Mouse (Mus musculus) granulocyte monocyte progenitor cell, adult 5-6 weeks (primary cell): ENCODE data around the gene Abl1. TPM values are rescaled to one million over a fixed set of nuclear protein-coding genes. Genes with fewer than 3 reads are reported as not detected.

ENCODE experiments used
- ATAC-seq: replicated peaks from 2 replicates; pipeline ENCODE4 v1.8.0; 2016; ENCODE audit warnings: mild to moderate bottlenecking, moderate TSS enrichment, inconsistent platforms; ENCODE audit not compliant: poor library complexity, severe bottlenecking
- total RNA-seq, 2 experiments: library from RNA; stranded (forward) in 1 of 2; stranded (reverse) in 1 of 2; fragments of 200-712, 200-1000 nt in 1 of 2; fragments of >200 nt in 1 of 2; fragmentation: Nextera tagmentation in 1 of 2; gene quantifications; 2 replicates each; pipeline ENCODE4 v1.2.3; 2014 to 2017

Gene Abl1
- total RNA-seq, 2 experiments from 2014 or later: 24.5 to 65.4 TPM

DNA sequence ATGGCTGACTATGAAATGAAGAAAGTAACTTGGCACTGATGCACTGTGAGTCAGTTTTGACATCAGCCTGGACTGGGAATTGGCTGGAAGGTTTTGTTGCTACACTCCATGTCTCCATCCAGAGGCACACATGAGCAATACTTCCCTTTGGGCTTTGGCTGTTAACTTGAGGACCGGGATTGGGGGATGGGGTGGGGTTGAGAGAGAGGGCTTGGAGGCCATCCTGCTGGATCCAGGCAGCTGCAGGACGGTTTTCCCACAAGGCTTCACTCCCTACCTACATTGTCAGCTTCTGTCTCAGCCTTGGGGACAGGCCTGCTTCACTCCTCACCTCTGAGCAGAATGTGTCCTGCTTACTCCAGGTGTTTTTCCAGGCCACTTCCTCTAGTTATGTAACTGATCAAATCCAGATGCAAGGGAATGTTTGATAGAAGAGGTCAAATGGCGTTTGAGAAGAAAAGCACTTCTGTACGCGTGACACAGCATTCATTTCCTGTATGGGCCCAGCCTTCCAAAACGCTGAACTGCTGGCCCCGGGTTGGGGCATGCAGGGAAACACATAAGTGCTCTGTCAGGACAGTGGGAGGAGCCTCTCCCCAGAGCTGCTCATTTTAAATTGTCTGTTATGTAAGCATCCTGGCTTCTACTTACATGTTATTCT, 82.7 kb downstream of the Abl1 start:
- ATAC-seq: peak; percentile 76

DNA sequence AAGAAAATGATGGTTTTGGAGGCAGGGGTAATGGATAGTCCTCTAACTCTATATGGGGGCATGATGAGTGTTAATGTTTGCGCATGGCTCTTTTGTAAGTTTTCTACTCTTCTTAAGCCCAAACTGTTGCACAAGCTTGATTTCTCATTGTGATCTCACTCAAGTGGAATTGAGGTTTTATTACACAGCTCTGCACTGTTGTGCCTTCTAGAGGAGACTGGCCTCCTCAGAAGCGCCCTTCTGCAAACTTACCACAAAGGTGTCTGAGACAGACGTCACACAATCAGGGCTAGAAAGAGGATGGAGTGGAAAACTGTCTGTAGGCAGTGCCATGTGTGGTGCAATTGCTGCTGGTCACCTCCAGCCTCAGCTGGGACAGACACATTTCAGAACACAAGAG, 88.3 kb downstream of the Abl1 start:
- no peak for ATAC-seq

DNA sequence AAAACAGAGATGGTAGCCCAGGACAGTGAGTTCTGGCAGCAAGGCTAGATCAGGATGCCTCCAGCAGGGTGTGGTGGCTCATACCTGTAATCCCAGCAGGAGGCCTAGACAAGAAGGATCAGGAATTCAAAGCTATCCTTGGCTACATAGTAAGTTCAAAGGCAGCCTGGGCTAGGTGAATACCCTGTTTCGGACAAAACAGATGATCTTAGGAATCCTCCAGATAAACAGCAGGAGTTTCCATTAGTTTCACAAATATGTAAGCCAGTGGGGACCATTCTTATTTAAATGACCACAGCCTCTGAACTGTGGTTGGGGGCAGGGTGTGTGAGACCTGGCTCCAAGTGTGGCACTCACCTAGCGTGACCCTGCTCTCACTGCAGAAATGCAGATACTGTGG, 91.1 kb downstream of the Abl1 start:
- no peak for ATAC-seq

DNA sequence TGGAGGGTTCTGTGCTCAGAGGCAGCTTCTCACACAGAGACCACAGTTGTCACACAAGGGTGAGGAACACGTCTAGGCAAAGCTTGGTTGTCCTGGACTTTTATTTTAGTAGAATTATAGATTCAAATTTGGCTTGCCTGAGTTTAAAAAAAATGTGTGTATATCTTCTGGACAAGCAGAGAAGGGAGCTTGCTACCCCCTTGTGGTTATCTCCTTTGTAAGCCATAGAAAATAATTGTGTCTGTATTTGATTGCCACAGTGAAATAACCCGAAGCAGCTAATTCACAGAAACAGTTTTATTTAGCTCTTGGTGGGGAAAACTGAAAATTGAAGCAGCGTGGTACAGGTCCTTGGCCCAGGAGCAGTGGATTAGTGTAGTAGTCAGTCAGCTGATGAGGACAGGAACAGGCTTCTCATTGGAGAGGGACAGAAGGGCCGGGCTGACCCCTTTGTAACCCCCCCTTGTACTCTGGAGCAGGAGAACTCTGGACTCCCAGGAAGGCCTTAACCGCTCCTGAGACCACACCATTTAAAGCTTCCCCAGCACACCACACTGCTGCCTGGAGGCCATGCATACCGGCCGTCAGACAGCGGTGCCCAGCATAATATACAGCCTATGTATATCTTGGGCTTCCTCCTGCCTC, 94.9 kb downstream of the Abl1 start:
- ATAC-seq: no peak

DNA sequence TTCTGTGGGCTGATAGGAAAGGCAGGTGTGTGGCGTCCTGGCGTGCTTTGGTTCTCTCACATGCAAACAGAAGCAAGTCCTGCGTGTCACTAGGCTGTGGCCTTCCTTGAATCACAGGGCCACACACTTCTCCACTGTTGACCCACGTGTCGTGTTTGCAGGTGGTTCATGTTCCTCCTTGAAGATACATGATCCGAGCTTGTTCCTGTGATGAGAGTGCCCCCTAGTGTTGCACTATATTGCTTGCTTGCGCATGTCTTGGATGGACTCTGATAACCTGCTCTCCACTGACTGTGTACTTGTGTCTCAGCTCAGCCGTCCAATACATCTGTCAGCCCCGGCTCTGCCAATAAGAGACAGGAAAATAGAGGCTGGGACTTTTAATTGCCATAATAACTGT, 96.9 kb downstream of the Abl1 start:
- ATAC-seq: peak; percentile 79

DNA sequence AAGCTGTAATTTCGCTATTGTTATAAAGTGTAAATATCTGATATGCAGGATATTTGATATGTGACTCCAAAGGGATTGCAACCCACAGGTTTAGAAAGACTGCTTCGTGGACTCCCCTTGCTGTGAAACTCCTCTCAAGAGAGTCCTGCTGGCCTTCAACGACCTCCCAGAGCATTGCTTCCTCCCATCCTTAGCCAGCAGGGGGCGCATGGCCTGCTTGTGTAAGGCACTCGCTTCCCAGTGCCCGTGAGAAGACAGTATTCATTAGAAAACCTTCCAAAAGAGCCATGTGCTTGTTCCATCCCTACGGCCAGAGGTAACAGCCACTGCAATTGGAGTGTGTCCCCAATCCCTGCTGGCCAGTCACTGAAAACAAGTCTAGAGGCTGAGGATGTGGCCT, 98.9 kb downstream of the Abl1 start:
- peak; percentile 53 for ATAC-seq

DNA sequence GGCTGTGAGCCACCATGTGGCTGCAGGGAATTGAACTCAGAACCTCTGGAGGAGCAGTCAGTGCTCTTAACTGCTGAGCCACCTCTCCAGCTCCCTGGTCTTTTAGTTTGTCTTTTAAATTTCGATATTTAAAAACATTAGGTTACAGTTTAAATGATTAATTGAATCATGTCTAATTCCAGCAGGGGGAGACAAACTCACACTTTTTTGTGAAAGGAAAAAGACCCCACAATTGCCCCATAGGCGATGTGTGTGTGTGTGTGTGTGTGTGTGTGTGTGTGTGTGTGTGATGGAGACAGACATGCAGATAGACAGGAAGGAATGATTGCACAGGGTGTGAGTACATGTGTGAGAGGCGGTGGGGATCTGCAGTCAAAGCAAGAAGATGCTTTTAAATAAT, 100.1 kb downstream of the Abl1 start:
- no peak for ATAC-seq

DNA sequence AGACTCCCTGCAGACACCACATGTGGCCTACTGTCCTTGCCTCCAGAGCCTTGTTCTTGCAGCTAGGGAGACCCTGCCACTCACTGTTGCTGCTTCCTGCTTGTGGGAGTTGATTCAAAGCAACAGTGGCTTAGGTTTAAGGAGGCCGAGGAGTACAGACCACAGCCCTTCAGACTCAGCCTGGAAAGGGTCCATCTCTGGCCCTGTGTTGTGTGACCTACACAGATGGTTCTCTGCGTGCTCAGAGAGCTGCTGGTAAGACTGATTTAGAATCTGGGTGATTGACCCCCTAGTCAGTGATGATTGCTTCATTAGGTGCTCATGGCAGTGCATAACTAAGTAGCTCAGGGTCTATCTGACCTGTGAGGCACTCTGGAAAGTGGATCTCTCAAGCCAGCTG, 101.0 kb downstream of the Abl1 start:
- ATAC-seq: no peak

DNA sequence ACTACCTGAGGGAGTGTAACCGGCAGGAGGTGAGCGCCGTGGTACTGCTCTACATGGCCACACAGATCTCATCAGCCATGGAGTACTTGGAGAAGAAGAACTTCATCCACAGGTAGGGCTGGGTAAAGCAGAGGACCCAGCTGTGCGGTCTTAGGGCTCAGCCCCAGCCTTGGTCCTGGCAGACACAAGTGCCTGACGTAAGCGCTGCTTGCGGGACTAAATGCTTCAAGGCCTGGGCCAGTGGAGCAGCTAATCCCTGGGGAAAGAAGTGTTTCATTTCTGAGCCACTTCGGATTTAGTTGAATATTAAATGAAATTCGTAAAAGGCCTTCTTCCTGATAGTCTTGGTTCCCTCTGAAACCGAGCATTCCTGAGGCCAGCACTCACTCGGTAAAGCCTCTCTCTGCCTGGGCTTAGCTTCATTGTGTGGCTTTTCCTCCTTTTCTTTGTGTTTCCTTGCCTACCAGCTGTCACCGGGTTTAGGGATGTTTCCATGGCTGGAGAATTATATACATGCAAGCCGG, 102.6 kb downstream of the Abl1 start:
- ATAC-seq: no peak

DNA sequence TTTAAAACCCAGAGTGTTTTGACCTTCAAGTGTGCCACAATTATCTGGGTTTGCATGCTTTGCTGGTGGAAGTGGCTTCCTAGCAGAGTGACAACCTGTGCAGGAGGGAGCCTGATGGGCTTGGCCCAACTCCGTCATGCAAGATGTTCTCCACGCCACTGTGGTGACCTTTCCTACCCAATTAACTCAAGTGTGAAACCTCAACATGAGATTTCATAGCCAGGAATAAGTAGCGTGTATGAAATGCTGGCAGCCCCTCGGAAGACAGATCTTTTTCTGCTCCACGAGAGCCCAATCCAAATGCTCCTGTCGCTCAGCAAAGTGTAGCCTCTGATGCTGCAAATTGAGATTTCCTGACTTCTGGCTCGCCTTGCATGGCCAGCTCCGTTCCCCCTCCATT, 103.1 kb downstream of the Abl1 start:
- ATAC-seq: no peak

DNA sequence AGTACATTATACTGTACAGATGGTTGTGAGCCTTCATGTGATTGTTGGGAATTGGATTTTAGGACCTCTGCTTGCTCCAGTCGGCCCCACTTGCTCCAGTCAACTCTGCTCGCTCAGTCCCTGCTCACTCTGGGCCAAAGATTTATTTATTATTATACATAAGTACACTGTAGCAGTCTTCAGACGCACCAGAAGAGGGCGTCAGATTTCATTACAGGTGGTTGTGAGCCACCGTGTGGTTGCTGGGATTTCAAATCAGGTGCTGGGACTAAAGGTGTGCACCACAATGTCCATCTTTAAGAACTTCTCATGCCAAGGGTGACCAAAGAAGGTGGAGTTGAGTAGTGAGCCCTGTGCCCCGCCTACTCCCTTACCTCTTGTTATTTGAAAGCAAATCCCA, 104.4 kb downstream of the Abl1 start:
- ATAC-seq: no peak

DNA sequence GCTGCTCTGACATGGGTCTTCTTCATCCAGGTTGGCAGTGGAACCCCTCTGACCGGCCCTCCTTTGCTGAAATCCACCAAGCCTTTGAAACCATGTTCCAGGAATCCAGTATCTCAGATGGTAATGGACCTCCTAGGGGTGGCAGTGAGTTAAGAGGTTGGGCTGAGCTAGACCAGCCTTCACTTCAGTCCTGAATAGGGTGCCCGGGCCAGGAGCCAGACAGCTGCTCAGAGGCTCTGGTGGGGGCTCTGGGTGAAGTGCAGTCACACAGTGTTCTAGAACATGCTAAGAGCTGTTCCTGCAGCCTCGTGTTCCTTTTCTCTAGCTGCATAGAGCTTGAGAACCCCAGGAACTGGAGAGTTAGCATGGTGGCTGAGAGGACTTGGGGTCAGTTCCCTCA, 108.8 kb downstream of the Abl1 start:
- no peak for ATAC-seq

DNA sequence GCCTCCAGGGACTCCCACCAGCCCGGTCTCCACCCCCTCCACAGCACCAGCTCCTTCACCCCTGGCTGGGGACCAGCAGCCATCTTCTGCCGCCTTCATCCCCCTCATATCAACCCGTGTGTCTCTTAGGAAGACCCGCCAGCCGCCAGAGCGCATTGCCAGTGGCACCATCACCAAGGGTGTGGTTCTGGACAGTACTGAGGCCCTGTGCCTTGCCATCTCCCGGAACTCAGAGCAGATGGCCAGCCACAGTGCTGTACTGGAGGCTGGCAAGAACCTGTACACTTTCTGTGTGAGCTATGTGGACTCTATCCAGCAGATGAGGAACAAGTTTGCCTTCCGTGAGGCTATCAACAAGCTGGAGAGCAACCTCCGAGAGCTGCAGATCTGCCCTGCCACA, 113.2 kb downstream of the Abl1 start:
- no peak for ATAC-seq

DNA sequence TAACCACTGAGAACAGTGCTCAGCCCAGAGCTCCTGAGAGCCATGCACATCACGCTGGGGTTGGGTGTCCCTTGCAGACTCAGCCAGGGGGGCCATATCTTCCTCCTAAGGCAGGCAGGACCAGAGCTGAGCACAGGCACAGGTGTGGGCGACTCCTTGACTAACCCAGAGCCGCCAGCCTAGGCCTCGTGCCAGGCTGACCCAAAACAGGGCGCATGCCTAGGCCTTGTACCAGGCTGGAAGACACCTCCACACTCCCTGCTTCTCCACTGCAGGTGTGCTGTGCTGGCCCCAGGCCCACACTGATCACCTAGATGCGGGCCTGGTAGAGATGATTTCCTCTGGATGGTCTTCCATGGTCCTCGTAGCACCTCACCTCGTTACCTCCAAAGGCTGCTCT, 114.6 kb downstream of the Abl1 start:
- ATAC-seq: no peak

DNA sequence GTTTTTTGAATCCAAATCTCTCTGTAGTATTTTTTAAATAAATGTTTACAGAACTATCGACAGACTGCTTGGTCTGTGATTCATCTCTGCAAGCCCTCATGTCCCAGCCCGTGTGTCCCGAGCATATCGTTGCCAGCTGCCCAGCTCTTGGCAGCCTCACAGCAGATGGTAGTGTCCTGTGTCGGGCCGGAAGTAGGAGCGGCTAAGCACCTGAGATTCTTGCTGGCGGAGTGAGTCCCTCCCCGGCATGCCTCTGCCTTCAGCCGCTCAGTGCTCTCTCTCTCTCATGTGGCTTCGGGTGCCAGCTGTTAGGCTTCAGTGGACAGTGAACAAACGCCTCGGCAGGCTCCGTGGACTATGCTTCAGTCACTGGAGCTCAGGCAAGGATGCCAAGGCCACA, 115.3 kb downstream of the Abl1 start:
- no peak for ATAC-seq

DNA sequence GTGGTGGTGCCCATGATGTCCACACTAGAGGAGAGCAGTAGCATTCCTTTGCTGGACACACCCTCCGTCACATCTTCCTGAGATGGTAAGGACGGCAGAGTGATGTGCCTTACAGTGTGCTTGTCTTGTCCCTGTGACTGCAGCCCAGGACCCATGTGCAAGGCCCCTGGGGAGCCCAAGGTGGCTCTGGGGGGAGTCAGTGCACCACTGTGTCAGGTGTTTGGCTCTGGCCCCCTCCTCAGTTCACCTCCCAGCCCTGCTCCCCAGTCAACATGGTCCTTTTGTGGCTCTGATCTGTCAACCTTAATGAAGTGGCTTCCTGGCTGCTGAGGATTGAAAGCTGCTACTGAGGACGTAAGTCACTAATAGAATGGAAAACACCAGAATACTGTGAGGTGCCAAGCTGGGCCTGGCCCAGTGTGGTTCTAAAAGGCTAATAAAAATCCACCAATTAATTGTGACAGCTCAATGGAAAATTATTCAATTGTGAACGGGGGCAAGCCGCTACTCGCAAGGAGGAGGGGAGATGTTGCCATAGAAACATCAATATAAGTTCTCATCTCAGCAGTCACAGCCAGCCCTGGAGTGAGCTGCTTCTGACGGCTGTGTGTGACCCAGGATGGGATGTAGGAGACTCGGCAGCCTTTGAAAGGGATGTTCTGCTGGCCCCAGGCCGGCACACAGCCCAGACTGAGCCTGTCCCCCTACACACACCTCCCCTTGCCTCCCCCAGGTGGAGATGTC, 118.6 kb downstream of the Abl1 start:
- no peak for ATAC-seq

DNA sequence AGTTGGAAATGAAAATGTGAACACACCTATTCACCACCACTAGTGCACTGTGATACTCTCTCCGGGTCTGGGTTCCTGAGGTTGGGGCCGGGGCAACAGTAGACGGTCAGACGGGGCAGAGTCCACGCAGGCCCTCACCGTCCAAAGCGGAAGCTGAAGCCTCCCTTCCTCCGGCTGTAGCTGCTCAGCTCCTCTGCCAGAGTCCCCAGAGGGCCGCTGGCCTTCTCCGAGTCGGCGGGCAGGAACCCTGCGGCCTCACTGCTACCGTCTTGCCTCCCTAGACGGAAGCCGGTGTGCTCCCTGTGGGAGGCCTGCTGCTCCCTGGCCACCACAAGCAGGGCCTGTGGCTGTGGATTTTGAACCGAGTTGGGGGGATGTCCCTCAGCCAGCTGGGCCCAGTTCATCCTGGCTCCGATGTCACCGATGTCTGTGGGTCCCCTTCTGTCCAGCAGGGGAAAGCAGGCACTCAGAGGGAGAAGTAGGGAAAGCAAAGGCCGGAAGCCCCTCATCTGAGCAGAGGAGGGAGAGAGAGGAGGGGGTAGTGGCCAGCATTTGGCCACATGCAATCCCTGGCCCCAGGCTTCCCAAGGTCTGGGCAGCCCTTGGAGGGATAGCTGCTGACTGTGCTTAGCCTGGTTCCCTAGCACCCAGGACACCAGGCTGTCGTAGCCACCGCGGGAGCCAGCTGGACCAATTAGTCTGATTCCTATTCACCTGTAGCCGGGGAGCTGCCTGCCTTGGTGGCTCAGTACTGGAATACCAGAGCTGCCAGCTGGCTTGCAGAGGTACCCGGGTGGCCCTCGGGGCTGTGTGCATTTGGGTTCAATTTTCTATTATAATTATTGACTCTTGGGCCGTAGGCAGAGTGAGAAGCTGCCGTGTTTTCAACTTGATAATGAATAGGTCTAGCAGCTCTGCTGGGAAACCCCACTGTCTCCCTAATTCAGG, 120.5 kb downstream of the Abl1 start:
- ATAC-seq: no peak

DNA sequence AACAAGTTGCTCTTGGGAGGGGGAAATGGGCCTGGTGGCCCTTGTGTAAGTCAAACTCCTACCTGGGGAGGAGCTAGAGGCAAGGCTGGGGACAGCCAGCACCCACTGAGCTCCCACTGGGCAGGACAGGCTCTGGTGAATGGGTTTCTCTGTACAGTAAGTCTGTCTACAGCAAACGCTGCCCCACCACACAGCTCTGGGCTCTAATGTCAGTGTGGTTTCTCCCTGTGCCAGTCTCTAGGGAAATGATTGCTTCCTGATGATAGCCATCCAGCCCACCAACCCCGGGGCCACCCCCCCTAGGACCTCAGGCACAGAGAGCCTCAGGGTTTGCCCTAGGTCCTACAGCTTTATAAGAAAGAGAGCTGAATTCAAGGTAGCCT, 121.2 kb downstream of the Abl1 start:
- no peak for ATAC-seq

DNA sequence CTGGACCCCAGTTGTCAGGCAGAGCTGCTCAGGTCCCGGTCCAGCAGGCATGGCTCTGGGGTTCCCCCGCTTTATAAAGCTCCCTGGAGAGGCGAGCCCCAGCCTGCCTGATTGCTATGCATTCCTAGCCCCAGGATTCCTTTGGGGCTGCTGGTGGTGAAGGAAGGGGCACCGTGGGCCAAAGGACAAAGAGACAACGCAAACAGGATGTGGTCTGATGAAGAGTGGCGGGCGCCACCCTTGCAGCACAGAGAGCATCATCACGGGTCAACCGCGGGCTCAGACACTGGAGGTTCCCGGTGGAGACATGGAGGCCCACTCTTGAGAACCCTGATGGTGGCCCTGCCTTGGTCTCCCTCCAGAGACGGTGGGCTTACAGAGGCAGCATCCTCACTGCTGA, 122.3 kb downstream of the Abl1 start, which contains the start of gene Qrfp:
Qrfp (minus strand) TSS at position 137 of the 400 bp plus-strand sequence.
- ATAC-seq: peak; percentile 40
